Mouse (Mus musculus): ENCODE data around the gene Wnt11. TPM values are rescaled to one million over a fixed set of nuclear protein-coding genes. Genes with fewer than 3 reads are reported as not detected.

The Wnt11 gene
- polyA plus RNA-seq, 1 experiment from 2014 or later = 14.7 TPM

DNA sequence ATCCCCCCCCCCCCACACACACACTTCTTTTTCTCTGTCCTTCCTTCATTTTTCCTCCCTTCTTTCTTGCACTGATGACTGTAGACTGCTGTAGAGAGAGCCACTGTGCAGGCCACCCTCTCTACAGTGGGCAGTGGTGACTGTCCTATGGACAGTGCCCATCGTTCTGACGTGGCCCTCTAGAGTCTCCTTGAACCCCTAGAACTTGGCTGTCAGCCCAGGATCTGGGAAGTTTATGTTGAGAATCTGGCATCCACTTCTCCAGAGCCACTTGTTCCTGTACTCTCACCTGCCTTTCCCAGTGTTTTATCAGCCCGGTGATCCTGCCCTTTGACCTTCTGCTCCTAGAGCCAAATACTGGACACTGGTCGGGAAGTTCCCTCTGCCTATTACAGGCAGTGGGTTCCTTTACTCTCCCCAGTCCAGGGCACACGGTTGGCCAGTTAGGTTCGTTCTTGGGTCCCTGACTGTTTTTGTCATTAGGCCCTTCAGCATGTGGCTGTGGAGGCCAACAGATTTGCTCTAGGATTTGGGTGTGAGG lies 39.6 kb downstream of the Wnt11 start:
- no peak overlapping the region for H3K9ac ChIP-seq (ENCODE audit: low read length)
- no peaks in the 10 kb centered on the region for H3K36me3 ChIP-seq (ENCODE audit: control insufficient read depth, insufficient read depth, low read length)
- H3K27me3 ChIP-seq (ENCODE audit: control insufficient read depth, insufficient read depth, low read length) = no peaks in the 10 kb centered on the region
- WGBS = 32% methylated on average over 6 of the region's 6 CpGs
- H3K4me3 ChIP-seq (ENCODE audit: control insufficient read depth in 1 of 2, insufficient read depth in 1 of 2, low read depth in 1 of 2, low read length in 2 of 2) = no peak overlapping the region
- ATAC-seq (ENCODE audit: insufficient number of reproducible peaks, insufficient read depth, low FRiP score, low read depth) = no peak
- no peak overlapping the region for H3K4me2 ChIP-seq (ENCODE audit: low read length)
- peaks cover 31 to 42% of the 10 kb centered on the region in 2 experiments for H3K4me1 ChIP-seq (ENCODE audit: control insufficient read depth in 2 of 2, insufficient read depth in 2 of 2, low read length in 2 of 2)
- peak overlapping the region; percentile 19 to 60; a peak in 3 of 4 replicates for H3K27ac ChIP-seq (replicated peaks in 1 of 2; ENCODE audit: control insufficient read depth in 1 of 2, insufficient read depth in 1 of 2, low read depth in 2 of 2, low read length in 2 of 2)
- no peaks in the 10 kb centered on the region for H3K9me3 ChIP-seq (ENCODE audit: control insufficient read depth, low read length)

DNA sequence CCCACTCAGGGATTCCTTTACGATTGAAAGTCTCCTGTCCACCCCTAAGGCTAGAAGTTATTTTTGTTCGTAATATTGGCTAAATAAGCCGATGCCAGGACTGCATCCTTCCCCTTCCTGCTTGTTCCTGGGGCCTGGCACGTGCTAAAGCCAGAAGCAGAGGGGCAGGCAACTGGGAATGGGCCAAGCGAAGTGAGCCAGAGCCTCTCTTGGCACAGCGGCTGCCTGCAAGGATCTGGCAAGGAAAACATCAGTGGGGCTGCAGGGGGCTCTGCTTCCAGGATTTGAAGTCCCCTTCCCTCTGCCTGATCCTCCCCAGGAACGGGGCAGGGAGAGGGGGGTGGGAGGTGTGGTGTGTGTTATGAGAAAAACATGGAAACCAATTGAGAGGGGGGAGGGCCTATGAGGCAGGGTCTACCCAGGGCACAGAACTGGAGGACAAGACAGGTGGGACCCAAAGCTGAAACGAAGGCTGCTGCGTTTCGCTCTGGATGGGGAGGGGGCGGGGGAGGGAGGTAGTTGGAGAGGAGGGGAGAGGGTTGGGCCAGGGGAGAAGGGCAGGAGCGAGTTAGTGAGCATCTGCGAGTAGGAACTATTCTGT lies 40.6 kb downstream of the Wnt11 start:
- Histone ChIP-seq H3K27me3 (ENCODE audit: control insufficient read depth, insufficient read depth, low read length) (no peaks in the 10 kb centered on the region), H3K4me3 (ENCODE audit: control insufficient read depth in 1 of 2, insufficient read depth in 1 of 2, low read depth in 1 of 2, low read length in 2 of 2) (no peak overlapping the region), H3K27ac (replicated peaks in 1 of 2; ENCODE audit: control insufficient read depth in 1 of 2, insufficient read depth in 1 of 2, low read depth in 2 of 2, low read length in 2 of 2) (no peak overlapping the region; a peak in 1 of 4 replicates), H3K4me1 (ENCODE audit: control insufficient read depth in 2 of 2, insufficient read depth in 2 of 2, low read length in 2 of 2) (peaks cover 31 to 39% of the 10 kb centered on the region in 2 experiments), H3K36me3 (ENCODE audit: control insufficient read depth, insufficient read depth, low read length) (no peaks in the 10 kb centered on the region), H3K4me2 (ENCODE audit: low read length) (no peak overlapping the region; the same call in 1 of the 2 replicates), H3K9ac (ENCODE audit: low read length) (0 out of 2 replicates have a peak overlapping the region, but pooled peaks have one; percentile 2), H3K9me3 (ENCODE audit: control insufficient read depth, low read length) (no peaks in the 10 kb centered on the region)
- no peak for ATAC-seq (ENCODE audit: insufficient number of reproducible peaks, insufficient read depth, low FRiP score, low read depth)
- WGBS = 41% methylated on average over 13 of the region's 13 CpGs

DNA sequence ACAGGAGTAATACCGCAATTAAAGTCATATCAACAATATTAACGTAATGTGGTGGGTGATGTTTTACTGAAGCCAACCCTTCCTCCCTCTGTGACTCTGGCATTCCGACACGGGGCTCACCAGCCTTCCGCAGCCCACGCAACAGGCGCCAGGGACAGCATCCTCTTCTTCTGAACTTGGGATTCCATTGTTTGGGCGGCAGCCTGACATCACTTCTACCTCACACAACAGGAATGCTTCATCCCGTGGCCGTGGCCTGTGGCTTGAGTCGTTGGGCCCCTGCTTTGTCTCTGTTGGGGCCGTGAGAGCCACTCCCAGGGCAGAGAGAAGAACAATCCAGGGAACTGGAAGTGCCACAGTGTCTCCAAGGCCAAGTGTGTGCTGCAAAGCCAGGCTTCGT lies 41.2 kb downstream of the Wnt11 start:
- peak overlapping the region; percentile 2; the same call in 1 of the 2 replicates for H3K9ac ChIP-seq (ENCODE audit: low read length)
- no peak for ATAC-seq (ENCODE audit: insufficient number of reproducible peaks, insufficient read depth, low FRiP score, low read depth)
- H3K36me3 ChIP-seq (ENCODE audit: control insufficient read depth, insufficient read depth, low read length) = no peaks in the 10 kb centered on the region
- H3K4me3 ChIP-seq (ENCODE audit: control insufficient read depth in 1 of 2, insufficient read depth in 1 of 2, low read depth in 1 of 2, low read length in 2 of 2) = no peak overlapping the region
- peak overlapping the region in 1 of 2 experiments; percentile 38; a peak in 1 of 4 replicates for H3K27ac ChIP-seq (replicated peaks in 1 of 2; ENCODE audit: control insufficient read depth in 1 of 2, insufficient read depth in 1 of 2, low read depth in 2 of 2, low read length in 2 of 2)
- 30% methylated on average over 13 of the region's 13 CpGs for WGBS
- peak overlapping the region; percentile 18; the same call in 1 of the 2 replicates for H3K4me2 ChIP-seq (ENCODE audit: low read length)
- no peaks in the 10 kb centered on the region for H3K27me3 ChIP-seq (ENCODE audit: control insufficient read depth, insufficient read depth, low read length)
- peaks cover 25 to 33% of the 10 kb centered on the region in 2 experiments for H3K4me1 ChIP-seq (ENCODE audit: control insufficient read depth in 2 of 2, insufficient read depth in 2 of 2, low read length in 2 of 2)
- no peaks in the 10 kb centered on the region for H3K9me3 ChIP-seq (ENCODE audit: control insufficient read depth, low read length)

DNA sequence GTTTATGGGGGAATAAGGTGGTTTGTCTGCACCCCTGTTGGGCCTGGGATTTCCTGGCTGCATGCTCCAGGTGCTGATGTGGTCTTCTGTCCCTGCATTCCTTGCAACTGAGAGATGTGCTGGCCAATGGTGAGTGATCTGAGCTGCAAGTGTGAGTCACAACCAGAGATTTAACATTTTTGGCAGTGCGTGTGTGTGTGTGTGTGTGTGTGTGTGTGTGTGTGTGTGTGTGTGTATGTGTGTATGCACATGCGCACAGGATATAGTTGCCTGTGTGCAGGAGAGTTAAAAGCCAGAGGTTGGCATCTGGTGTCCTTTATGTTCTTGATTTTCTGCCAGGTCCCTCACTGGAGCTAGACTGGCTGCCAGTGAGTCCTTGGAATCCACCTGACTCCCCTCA lies 44.3 kb downstream of the Wnt11 start:
- H3K4me3 ChIP-seq (ENCODE audit: control insufficient read depth in 1 of 2, insufficient read depth in 1 of 2, low read depth in 1 of 2, low read length in 2 of 2) = no peak overlapping the region
- WGBS = 64% methylated on average over 2 of the region's 2 CpGs

DNA sequence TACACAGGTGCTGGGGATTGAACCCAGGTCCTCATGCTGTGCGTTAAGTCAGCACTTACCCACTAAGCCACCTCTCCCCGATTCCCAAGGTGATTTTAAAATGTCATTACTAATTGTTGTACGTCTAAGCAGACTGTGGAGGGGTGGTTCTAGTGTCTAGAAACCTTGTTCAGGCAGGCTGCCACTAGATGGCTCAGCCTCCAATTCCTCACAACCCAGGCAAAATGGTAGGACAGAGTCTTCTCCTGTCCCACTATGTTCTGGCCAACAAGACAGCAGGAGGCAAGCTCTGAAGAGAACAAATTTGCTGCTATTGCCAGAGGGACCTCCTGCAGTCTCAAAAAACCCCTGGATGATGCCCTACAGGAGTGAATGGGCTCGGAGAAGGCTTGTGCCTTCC lies 47.0 kb downstream of the Wnt11 start:
- no peak for ATAC-seq (ENCODE audit: insufficient number of reproducible peaks, insufficient read depth, low FRiP score, low read depth)
- no peaks in the 10 kb centered on the region for H3K9me3 ChIP-seq (ENCODE audit: control insufficient read depth, low read length)
- peaks cover 6% of the 10 kb centered on the region for H3K36me3 ChIP-seq (ENCODE audit: control insufficient read depth, insufficient read depth, low read length)
- H3K4me3 ChIP-seq (ENCODE audit: control insufficient read depth in 1 of 2, insufficient read depth in 1 of 2, low read depth in 1 of 2, low read length in 2 of 2) = no peak overlapping the region
- H3K4me2 ChIP-seq (ENCODE audit: low read length) = no peak overlapping the region
- H3K4me1 ChIP-seq (ENCODE audit: control insufficient read depth in 2 of 2, insufficient read depth in 2 of 2, low read length in 2 of 2) = peaks cover 3 to 4% of the 10 kb centered on the region in 2 experiments; a peak in 3 of 4 replicates
- no peaks in the 10 kb centered on the region for H3K27me3 ChIP-seq (ENCODE audit: control insufficient read depth, insufficient read depth, low read length)
- no peak overlapping the region for H3K9ac ChIP-seq (ENCODE audit: low read length)
- WGBS = 69% methylated on average over 4 of the region's 4 CpGs
- H3K27ac ChIP-seq (replicated peaks in 1 of 2; ENCODE audit: control insufficient read depth in 1 of 2, insufficient read depth in 1 of 2, low read depth in 2 of 2, low read length in 2 of 2) = no peak overlapping the region

More for the DNA sequence above, 44.3 kb downstream of the Wnt11 start:
- Histone ChIP-seq H3K4me1 (ENCODE audit: control insufficient read depth in 2 of 2, insufficient read depth in 2 of 2, low read length in 2 of 2) (peaks cover 22 to 27% of the 10 kb centered on the region in 2 experiments), H3K27me3 (ENCODE audit: control insufficient read depth, insufficient read depth, low read length) (no peaks in the 10 kb centered on the region), H3K36me3 (ENCODE audit: control insufficient read depth, insufficient read depth, low read length) (no peaks in the 10 kb centered on the region), H3K4me2 (ENCODE audit: low read length) (no peak overlapping the region), H3K9ac (ENCODE audit: low read length) (no peak overlapping the region), H3K9me3 (ENCODE audit: control insufficient read depth, low read length) (no peaks in the 10 kb centered on the region), H3K27ac (replicated peaks in 1 of 2; ENCODE audit: control insufficient read depth in 1 of 2, insufficient read depth in 1 of 2, low read depth in 2 of 2, low read length in 2 of 2) (no peak overlapping the region)
- no peak for ATAC-seq (ENCODE audit: insufficient number of reproducible peaks, insufficient read depth, low FRiP score, low read depth)

DNA sequence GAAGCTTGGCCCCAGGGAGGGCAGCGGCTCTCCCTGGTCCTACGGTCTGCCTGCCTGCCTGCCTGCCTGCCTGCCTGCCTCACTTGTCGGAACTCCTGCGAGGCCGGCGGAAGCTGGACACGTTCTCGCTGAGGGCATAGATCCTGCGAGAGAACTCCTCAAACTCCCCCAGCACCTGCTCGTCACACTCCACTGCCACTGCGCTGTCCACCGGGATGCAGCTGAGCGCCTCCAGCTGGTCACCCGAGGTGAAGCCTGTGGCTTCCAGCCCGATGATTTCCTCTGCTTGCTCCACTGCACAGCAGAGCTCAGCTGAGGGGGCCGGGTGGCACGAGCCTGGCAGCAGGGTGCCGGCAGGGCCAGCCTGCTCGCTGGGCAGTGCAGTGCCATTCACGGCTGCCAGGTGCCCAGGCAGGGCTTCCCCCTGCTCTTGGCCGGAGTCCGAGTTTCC lies 52.9 kb downstream of the Wnt11 start:
- Histone ChIP-seq H3K4me2 (ENCODE audit: low read length) (no peak overlapping the region), H3K9ac (ENCODE audit: low read length) (no peak overlapping the region), H3K27ac (replicated peaks in 1 of 2; ENCODE audit: control insufficient read depth in 1 of 2, insufficient read depth in 1 of 2, low read depth in 2 of 2, low read length in 2 of 2) (no peak overlapping the region), H3K4me1 (ENCODE audit: control insufficient read depth in 2 of 2, insufficient read depth in 2 of 2, low read length in 2 of 2) (no peaks in the 10 kb centered on the region; a peak in 1 of 4 replicates), H3K27me3 (ENCODE audit: control insufficient read depth, insufficient read depth, low read length) (no peaks in the 10 kb centered on the region), H3K4me3 (ENCODE audit: control insufficient read depth in 1 of 2, insufficient read depth in 1 of 2, low read depth in 1 of 2, low read length in 2 of 2) (no peak overlapping the region), H3K36me3 (ENCODE audit: control insufficient read depth, insufficient read depth, low read length) (peaks cover 21% of the 10 kb centered on the region), H3K9me3 (ENCODE audit: control insufficient read depth, low read length) (no peaks in the 10 kb centered on the region)
- ATAC-seq (ENCODE audit: insufficient number of reproducible peaks, insufficient read depth, low FRiP score, low read depth) = no peak
- WGBS = 71% methylated on average over 22 of the region's 22 CpGs

DNA sequence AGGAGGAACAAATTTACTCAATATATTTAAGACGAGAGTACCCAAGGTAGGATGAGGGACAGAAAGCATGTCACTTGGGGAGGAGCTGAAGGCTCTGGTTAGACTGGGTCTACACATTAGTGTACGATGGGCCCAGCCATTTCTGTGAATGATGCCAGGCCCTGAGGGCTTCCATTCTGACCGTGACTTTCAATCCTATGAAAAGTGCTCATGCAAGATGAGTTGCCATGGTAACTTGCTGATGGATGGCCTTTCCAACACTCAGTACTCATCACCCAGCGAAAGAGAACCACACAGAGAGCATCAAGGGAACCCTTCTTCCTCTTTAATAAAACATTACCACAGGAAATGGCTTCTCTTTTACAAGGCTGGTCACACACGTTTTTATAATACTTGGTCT lies 53.9 kb downstream of the Wnt11 start:
- ATAC-seq (ENCODE audit: insufficient number of reproducible peaks, insufficient read depth, low FRiP score, low read depth) = no peak
- no peak overlapping the region for H3K4me3 ChIP-seq (ENCODE audit: control insufficient read depth in 1 of 2, insufficient read depth in 1 of 2, low read depth in 1 of 2, low read length in 2 of 2)
- WGBS = 79% methylated on average over 5 of the region's 5 CpGs
- H3K27me3 ChIP-seq (ENCODE audit: control insufficient read depth, insufficient read depth, low read length) = no peaks in the 10 kb centered on the region
- no peaks in the 10 kb centered on the region for H3K9me3 ChIP-seq (ENCODE audit: control insufficient read depth, low read length)
- H3K36me3 ChIP-seq (ENCODE audit: control insufficient read depth, insufficient read depth, low read length) = peaks cover 21% of the 10 kb centered on the region
- no peak overlapping the region for H3K4me2 ChIP-seq (ENCODE audit: low read length)
- H3K27ac ChIP-seq (replicated peaks in 1 of 2; ENCODE audit: control insufficient read depth in 1 of 2, insufficient read depth in 1 of 2, low read depth in 2 of 2, low read length in 2 of 2) = no peak overlapping the region
- no peaks in the 10 kb centered on the region; a peak in 1 of 4 replicates for H3K4me1 ChIP-seq (ENCODE audit: control insufficient read depth in 2 of 2, insufficient read depth in 2 of 2, low read length in 2 of 2)
- no peak overlapping the region for H3K9ac ChIP-seq (ENCODE audit: low read length)
